Mouse (Mus musculus) E14TG2a.4 (cell line): ENCODE measurements at regions not wholly inside any gene's neighbourhood (a gene's known extent, or its start where the extent isn't known, plus 50 kb on each side); places are given as distances from the start of the nearest gene placed in this dataset.

Experiments
- CTCF ChIP-seq: conservative IDR thresholded peaks from 2 replicates; pipeline ENCODE4 v1.5.1; 2014; ENCODE audit warnings: low read length
- POU5F1 ChIP-seq: IDR thresholded peaks from 2 replicates; pipeline ENCODE4 v1.6.1; 2014; ENCODE audit warnings: low read length, borderline replicate concordance

GRCm38 (mm10) chr1:157804229-157804628 lies 297.7 kb downstream of the Sec16b start:
- TF ChIP-seq CTCF (no peak), POU5F1 (no peak)
